Mouse (Mus musculus): ENCODE data around the gene Rims4. TPM values are rescaled to one million over a fixed set of nuclear protein-coding genes. Genes with fewer than 3 reads are reported as not detected.

Rims4 gene
- polyA plus RNA-seq, 1 experiment from 2014 or later: 0.78 TPM

DNA sequence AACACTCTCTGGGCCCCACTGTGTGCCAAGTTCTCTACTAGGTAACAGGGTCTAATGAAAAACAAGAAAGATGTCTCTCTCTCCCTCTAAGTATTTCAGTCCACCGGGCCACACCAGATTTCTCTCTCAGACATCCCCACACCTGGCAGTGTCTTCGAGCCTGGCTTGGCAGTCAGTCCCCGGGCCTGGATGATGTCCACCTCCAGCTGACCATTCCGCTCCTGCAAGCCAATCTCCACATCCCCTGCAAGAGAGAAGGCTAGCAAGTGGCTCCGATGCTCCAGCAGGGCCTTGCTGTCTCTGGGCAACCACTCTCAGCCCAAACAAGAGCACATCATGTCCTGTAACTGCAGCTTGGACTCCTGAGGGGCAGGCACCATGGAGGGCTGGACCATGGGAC, 53.2 kb downstream of the Rims4 start:
- Histone ChIP-seq H3K36me3 (ENCODE audit: control insufficient read depth, insufficient read depth, low read length) (no peaks in the 10 kb centered on the region), H3K4me1 (ENCODE audit: control insufficient read depth, insufficient read depth, low read length) (no peaks in the 10 kb centered on the region), H3K9ac (ENCODE audit: low read length) (no peak overlapping the region), H3K4me2 (ENCODE audit: low read depth) (no peak overlapping the region), H3K9me3 (ENCODE audit: control insufficient read depth, low read length) (no peaks in the 10 kb centered on the region), H3K27me3 (ENCODE audit: control insufficient read depth, insufficient read depth, low read length) (no peaks in the 10 kb centered on the region), H3K4me3 (ENCODE audit: low read depth, low read length) (no peak overlapping the region), H3K27ac (ENCODE audit: low read depth, low read length) (no peak overlapping the region)
- 88% methylated on average over 5 of the region's 5 CpGs for WGBS
- ATAC-seq (ENCODE audit: insufficient read depth, low FRiP score, low TSS enrichment) (no peak), DNase-seq (ENCODE audit: low spot score) (no peak)

- ATAC-seq (ENCODE audit: insufficient read depth, low FRiP score, low TSS enrichment) (peak; percentile 63; the same call in 1 of the 2 replicates), DNase-seq (ENCODE audit: low spot score) (peak; percentile 75)
- Histone ChIP-seq H3K27ac (ENCODE audit: low read depth, low read length) (no peak overlapping the region), H3K9me3 (ENCODE audit: control insufficient read depth, low read length) (no peaks in the 10 kb centered on the region), H3K9ac (ENCODE audit: low read length) (peak overlapping the region; percentile 2; the same call in 1 of the 2 replicates), H3K36me3 (ENCODE audit: control insufficient read depth, insufficient read depth, low read length) (no peaks in the 10 kb centered on the region), H3K4me2 (ENCODE audit: low read depth) (peak overlapping the region; percentile 23), H3K27me3 (ENCODE audit: control insufficient read depth, insufficient read depth, low read length) (peaks cover 35% of the 10 kb centered on the region), H3K4me1 (ENCODE audit: control insufficient read depth, insufficient read depth, low read length) (no peaks in the 10 kb centered on the region), H3K4me3 (ENCODE audit: low read depth, low read length) (no peak overlapping the region)
- 13% methylated on average over 50 of the region's 50 CpGs for WGBS
Observed at GRCm38 (mm10) chr2:163858254-163858947, 60.1 kb downstream of the Rims4 start.

DNA sequence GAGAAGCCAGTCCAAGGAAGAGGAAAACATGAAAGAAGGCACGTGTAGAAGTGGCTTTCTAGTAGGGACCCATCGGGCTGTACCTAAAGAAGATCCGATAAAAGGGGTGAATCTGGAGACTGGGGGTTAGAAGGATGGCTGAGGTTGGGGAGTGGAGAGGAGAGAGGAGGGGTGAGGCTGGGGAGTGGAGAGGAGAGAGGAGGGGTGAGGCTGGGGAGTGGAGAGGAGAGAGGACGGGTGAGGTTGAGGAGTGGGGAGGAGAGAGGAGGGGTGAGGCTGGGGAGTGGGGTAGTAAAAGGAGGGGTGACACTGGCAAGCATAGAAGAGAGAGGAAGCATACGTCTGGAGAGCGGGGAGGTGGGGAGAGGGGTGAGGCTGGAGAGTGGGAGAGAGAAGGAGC, 61.2 kb downstream of the Rims4 start:
- no peak for ATAC-seq (ENCODE audit: insufficient read depth, low FRiP score, low TSS enrichment)

DNA sequence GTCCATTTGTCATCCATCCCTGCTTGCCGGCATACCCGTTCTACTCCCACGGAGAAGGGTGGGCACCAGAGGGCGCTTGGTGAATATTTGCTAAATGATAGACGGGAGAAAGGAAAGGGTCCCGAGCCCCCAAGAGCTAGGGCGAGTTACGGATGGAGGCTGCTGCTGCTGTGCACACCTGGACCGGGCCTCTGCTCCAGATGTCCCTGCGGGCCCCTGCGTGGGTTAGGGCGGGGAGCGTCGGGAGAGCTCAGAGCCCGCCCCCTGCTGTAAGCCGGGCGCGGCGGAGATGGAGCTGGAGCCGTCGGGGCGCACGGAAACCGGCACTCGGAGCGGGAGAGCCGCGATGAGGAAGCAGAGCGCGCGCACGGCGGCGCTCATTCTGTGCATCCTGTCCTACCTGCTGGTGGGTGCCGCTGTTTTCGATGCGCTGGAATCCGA, 65.0 kb downstream of the Rims4 start, which contains the start of gene Kcnk15:
Gene Kcnk15, plus strand, starts transcription at position 191 of the 441 bp plus-strand sequence.
- H3K27me3 ChIP-seq (ENCODE audit: control insufficient read depth, insufficient read depth, low read length): peaks cover 49% of the 10 kb centered on the region
- H3K9me3 ChIP-seq (ENCODE audit: control insufficient read depth, low read length): no peaks in the 10 kb centered on the region
- H3K9ac ChIP-seq (ENCODE audit: low read length): no peak within 1 kb of the TSS
- 2% methylated on average over 38 of the region's 38 CpGs for WGBS
- no peak within 1 kb of the TSS for H3K27ac ChIP-seq (ENCODE audit: low read depth, low read length)
- ATAC-seq (ENCODE audit: insufficient read depth, low FRiP score, low TSS enrichment) (no peak), DNase-seq (ENCODE audit: low spot score) (peak; percentile 59)
- H3K4me3 ChIP-seq (ENCODE audit: low read depth, low read length): no peak within 1 kb of the TSS
- no peaks in the 10 kb centered on the region for H3K36me3 ChIP-seq (ENCODE audit: control insufficient read depth, insufficient read depth, low read length)
- H3K4me1 ChIP-seq (ENCODE audit: control insufficient read depth, insufficient read depth, low read length): no peaks in the 10 kb centered on the region
- no peak within 1 kb of the TSS for H3K4me2 ChIP-seq (ENCODE audit: low read depth)

More for the DNA sequence above, 61.2 kb downstream of the Rims4 start:
- H3K9me3 ChIP-seq (ENCODE audit: control insufficient read depth, low read length): no peaks in the 10 kb centered on the region
- no peaks in the 10 kb centered on the region for H3K36me3 ChIP-seq (ENCODE audit: control insufficient read depth, insufficient read depth, low read length)
- 78% methylated on average over 6 of the region's 6 CpGs for WGBS
- no peaks in the 10 kb centered on the region for H3K4me1 ChIP-seq (ENCODE audit: control insufficient read depth, insufficient read depth, low read length)
- peaks cover 43% of the 10 kb centered on the region for H3K27me3 ChIP-seq (ENCODE audit: control insufficient read depth, insufficient read depth, low read length)
- no peak overlapping the region for H3K4me3 ChIP-seq (ENCODE audit: low read depth, low read length)
- no peak overlapping the region for H3K4me2 ChIP-seq (ENCODE audit: low read depth)
- H3K9ac ChIP-seq (ENCODE audit: low read length): no peak overlapping the region
- H3K27ac ChIP-seq (ENCODE audit: low read depth, low read length): no peak overlapping the region
- no peak for DNase-seq (ENCODE audit: low spot score)

- no peak for DNase-seq (ENCODE audit: low spot score)
- Histone ChIP-seq H3K9ac (ENCODE audit: low read length) (no peak overlapping the region), H3K4me3 (ENCODE audit: low read depth, low read length) (no peak overlapping the region), H3K27me3 (ENCODE audit: control insufficient read depth, insufficient read depth, low read length) (no peaks in the 10 kb centered on the region), H3K27ac (ENCODE audit: low read depth, low read length) (no peak overlapping the region), H3K9me3 (ENCODE audit: control insufficient read depth, low read length) (no peaks in the 10 kb centered on the region), H3K36me3 (ENCODE audit: control insufficient read depth, insufficient read depth, low read length) (no peaks in the 10 kb centered on the region), H3K4me1 (ENCODE audit: control insufficient read depth, insufficient read depth, low read length) (no peaks in the 10 kb centered on the region), H3K4me2 (ENCODE audit: low read depth) (no peak overlapping the region)
- ATAC-seq (ENCODE audit: insufficient read depth, low FRiP score, low TSS enrichment): no peak
- 80% methylated on average over 4 of the region's 4 CpGs for WGBS
Observed at GRCm38 (mm10) chr2:163842043-163842442, 76.4 kb downstream of the Rims4 start.

GRCm38 (mm10) chr2:163839519-163839918, 79.0 kb downstream of the Rims4 start:
- H3K4me1 ChIP-seq (ENCODE audit: control insufficient read depth, insufficient read depth, low read length): no peaks in the 10 kb centered on the region
- DNase-seq (ENCODE audit: low spot score) (no peak), ATAC-seq (ENCODE audit: insufficient read depth, low FRiP score, low TSS enrichment) (no peak)
- H3K4me2 ChIP-seq (ENCODE audit: low read depth): no peak overlapping the region
- H3K27me3 ChIP-seq (ENCODE audit: control insufficient read depth, insufficient read depth, low read length): no peaks in the 10 kb centered on the region
- no peak overlapping the region for H3K27ac ChIP-seq (ENCODE audit: low read depth, low read length)
- no peak overlapping the region for H3K4me3 ChIP-seq (ENCODE audit: low read depth, low read length)
- no peaks in the 10 kb centered on the region for H3K36me3 ChIP-seq (ENCODE audit: control insufficient read depth, insufficient read depth, low read length)
- no peaks in the 10 kb centered on the region for H3K9me3 ChIP-seq (ENCODE audit: control insufficient read depth, low read length)
- H3K9ac ChIP-seq (ENCODE audit: low read length): no peak overlapping the region
- 75% methylated on average over 6 of the region's 6 CpGs for WGBS

GRCm38 (mm10) chr2:163838043-163838442, 80.4 kb downstream of the Rims4 start:
- DNase-seq (ENCODE audit: low spot score): peak; percentile 76
- H3K4me3 ChIP-seq (ENCODE audit: low read depth, low read length): no peak overlapping the region
- H3K27me3 ChIP-seq (ENCODE audit: control insufficient read depth, insufficient read depth, low read length): no peaks in the 10 kb centered on the region
- no peaks in the 10 kb centered on the region for H3K9me3 ChIP-seq (ENCODE audit: control insufficient read depth, low read length)
- H3K4me1 ChIP-seq (ENCODE audit: control insufficient read depth, insufficient read depth, low read length): no peaks in the 10 kb centered on the region
- H3K27ac ChIP-seq (ENCODE audit: low read depth, low read length): no peak overlapping the region
- H3K36me3 ChIP-seq (ENCODE audit: control insufficient read depth, insufficient read depth, low read length): no peaks in the 10 kb centered on the region
- H3K9ac ChIP-seq (ENCODE audit: low read length): no peak overlapping the region
- no peak overlapping the region for H3K4me2 ChIP-seq (ENCODE audit: low read depth)
- 33% methylated on average over 9 of the region's 9 CpGs for WGBS
- ATAC-seq (ENCODE audit: insufficient read depth, low FRiP score, low TSS enrichment): no peak

DNA sequence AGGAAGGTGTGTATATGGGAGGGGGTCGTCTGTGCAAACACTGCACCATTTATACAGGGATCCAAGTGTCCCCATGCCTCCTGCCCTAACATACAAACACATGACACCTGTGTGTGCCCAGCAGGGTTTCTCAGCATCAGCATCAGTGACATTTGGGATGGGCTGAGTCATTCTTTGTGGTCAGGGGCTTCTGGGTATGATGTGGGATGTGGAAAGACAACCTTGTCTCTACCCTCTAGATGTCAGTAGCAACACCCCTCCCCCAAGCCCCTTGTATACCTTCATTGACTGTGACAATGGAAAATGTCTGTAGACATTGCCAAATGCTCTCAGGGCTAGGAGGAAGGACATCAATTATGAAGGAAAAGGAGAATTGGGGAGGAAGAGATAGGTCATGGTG, 87.3 kb downstream of the Rims4 start:
- Histone ChIP-seq H3K4me3 (ENCODE audit: low read depth, low read length) (no peak overlapping the region), H3K4me1 (ENCODE audit: control insufficient read depth, insufficient read depth, low read length) (no peaks in the 10 kb centered on the region), H3K27ac (ENCODE audit: low read depth, low read length) (no peak overlapping the region), H3K9ac (ENCODE audit: low read length) (no peak overlapping the region), H3K36me3 (ENCODE audit: control insufficient read depth, insufficient read depth, low read length) (no peaks in the 10 kb centered on the region), H3K9me3 (ENCODE audit: control insufficient read depth, low read length) (no peaks in the 10 kb centered on the region), H3K27me3 (ENCODE audit: control insufficient read depth, insufficient read depth, low read length) (no peaks in the 10 kb centered on the region), H3K4me2 (ENCODE audit: low read depth) (no peak overlapping the region)
- DNase-seq (ENCODE audit: low spot score): no peak
- ATAC-seq (ENCODE audit: insufficient read depth, low FRiP score, low TSS enrichment): no peak
- 83% methylated on average over 1 of the region's 1 CpGs for WGBS

GRCm38 (mm10) chr2:163826494-163826893, 92.0 kb downstream of the Rims4 start:
- DNase-seq (ENCODE audit: low spot score) (no peak), ATAC-seq (ENCODE audit: insufficient read depth, low FRiP score, low TSS enrichment) (no peak)
- Histone ChIP-seq H3K4me2 (ENCODE audit: low read depth) (no peak overlapping the region), H3K4me3 (ENCODE audit: low read depth, low read length) (no peak overlapping the region), H3K9ac (ENCODE audit: low read length) (no peak overlapping the region), H3K27me3 (ENCODE audit: control insufficient read depth, insufficient read depth, low read length) (no peaks in the 10 kb centered on the region), H3K27ac (ENCODE audit: low read depth, low read length) (no peak overlapping the region), H3K4me1 (ENCODE audit: control insufficient read depth, insufficient read depth, low read length) (no peaks in the 10 kb centered on the region), H3K9me3 (ENCODE audit: control insufficient read depth, low read length) (no peaks in the 10 kb centered on the region), H3K36me3 (ENCODE audit: control insufficient read depth, insufficient read depth, low read length) (no peaks in the 10 kb centered on the region)
- 83% methylated on average over 5 of the region's 5 CpGs for whole genome bisulfite sequencing
